Mouse (Mus musculus): ENCODE results near the gene Gid8. TPM values are rescaled to one million over a fixed set of nuclear protein-coding genes. Genes with fewer than 3 reads are reported as not detected.

The Gid8 gene
- polyA plus RNA-seq, 1 experiment from 2014 or later = 56.3 TPM

DNA sequence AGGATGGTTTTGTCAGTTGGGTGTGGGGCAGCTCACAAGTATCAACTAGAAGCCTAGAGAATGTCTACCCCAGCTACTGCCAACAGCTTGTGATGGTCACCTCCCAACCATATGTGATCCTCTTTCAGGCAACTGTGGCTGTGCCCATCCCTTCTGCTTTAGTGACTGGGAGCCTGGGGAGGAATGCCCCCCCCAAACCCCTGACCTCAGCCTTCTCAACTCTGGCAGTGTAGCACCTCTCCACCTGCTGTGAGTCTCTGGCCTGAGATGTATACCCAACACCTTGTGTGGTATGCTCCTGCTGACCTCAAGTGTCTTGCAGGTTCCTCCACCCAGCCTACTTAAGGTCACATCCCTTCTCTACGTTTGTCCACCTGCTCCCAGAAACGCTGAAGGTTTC is 13.9 kb downstream of the Gid8 start:
- 72% methylated on average over 2 of the region's 2 CpGs for WGBS
- H3K4me2 ChIP-seq (ENCODE audit: low read length) = no peak overlapping the region
- H3K27me3 ChIP-seq (replicated peaks; ENCODE audit: control insufficient read depth, insufficient read depth, low read length) = no peaks in the 10 kb centered on the region
- H3K9me3 ChIP-seq (replicated peaks; ENCODE audit: control insufficient read depth, low read length) = no peaks in the 10 kb centered on the region
- H3K4me3 ChIP-seq (ENCODE audit: low read depth, low read length) = no peak overlapping the region
- H3K36me3 ChIP-seq (ENCODE audit: control insufficient read depth, insufficient read depth, low read length) = peaks cover 55% of the 10 kb centered on the region
- DNase-seq (ENCODE audit: low spot score) (no peak), ATAC-seq (no peak)
- no peak overlapping the region for H3K9ac ChIP-seq (ENCODE audit: low read length)
- no peak overlapping the region for H3K27ac ChIP-seq (ENCODE audit: low read depth, low read length)
- H3K4me1 ChIP-seq (ENCODE audit: control insufficient read depth, insufficient read depth, low read length) = no peaks in the 10 kb centered on the region

DNA sequence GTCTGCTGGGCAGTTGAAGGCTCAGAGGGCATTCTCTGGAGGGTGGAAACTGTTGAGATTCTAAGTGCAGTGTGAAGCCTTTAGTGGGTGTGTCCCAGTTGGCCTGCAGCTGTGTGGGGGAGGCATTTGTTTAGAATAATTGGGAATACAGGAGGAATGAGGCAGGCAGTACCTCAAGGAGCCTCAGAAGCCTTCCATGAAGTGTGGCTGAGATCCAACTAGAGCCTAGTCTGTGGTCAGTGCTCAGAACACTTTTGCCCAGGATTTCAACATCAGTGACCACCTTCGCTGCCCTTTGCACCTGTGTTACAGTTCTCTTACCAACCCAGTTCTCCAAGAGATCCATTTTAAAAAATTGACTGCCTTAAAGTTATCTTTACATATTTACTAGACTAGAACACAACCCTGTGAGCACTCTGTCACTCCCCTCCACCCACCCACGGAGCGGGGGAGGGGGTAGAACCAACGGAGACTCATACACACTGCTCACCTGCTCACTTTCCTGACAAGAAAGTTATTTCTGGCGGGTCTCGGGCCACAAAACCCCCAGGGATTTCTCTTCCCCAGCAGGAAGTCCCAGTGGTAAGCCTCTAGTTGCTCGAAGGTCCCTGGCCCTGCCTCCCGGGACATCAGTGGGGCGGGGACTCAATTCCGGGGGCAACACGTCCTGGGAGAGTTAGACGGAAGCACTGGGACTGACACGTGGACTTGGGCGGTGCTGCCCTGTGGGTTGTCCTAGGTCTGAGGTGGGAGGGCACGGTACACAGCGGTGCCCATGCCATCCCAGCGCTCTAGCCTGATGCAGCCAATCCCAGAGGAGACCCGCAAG is 14.9 kb downstream of the Gid8 start, which contains the start of gene Slc17a9:
TSS of gene Slc17a9 (plus strand) at position 679 of the 829 bp plus-strand sequence.
- Histone ChIP-seq H3K27me3 (replicated peaks; ENCODE audit: control insufficient read depth, insufficient read depth, low read length) (no peaks in the 10 kb centered on the region), H3K27ac (ENCODE audit: low read depth, low read length) (no peak within 1 kb of the TSS), H3K36me3 (ENCODE audit: control insufficient read depth, insufficient read depth, low read length) (peaks cover 45% of the 10 kb centered on the region), H3K9ac (ENCODE audit: low read length) (no peak within 1 kb of the TSS), H3K4me1 (ENCODE audit: control insufficient read depth, insufficient read depth, low read length) (no peaks in the 10 kb centered on the region), H3K4me3 (ENCODE audit: low read depth, low read length) (no peak within 1 kb of the TSS), H3K4me2 (ENCODE audit: low read length) (no peak within 1 kb of the TSS), H3K9me3 (replicated peaks; ENCODE audit: control insufficient read depth, low read length) (no peaks in the 10 kb centered on the region)
- no peak for DNase-seq (ENCODE audit: low spot score)
- ATAC-seq = no peak; the same call in 1 of the 2 replicates
- 6% methylated on average over 18 of the region's 18 CpGs for WGBS

DNA sequence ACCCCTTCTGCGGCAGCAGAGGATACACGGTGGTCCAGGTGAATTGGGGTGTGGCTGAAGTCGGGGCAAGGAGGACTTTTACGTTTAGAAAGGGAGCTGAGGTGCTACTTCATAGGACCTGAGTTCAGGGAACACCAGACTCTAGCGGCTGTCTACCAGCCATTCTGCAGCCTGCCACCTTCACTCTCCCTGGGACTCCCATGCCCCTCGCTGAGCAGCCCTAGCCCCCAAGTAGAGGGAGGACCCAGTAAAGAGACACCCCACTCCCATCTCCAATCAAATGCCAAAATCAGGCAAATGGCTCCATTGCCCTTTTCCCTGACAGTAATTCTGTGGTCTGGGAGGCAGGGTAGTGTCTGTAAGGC is 15.5 kb downstream of the Gid8 start:
- Histone ChIP-seq H3K27me3 (replicated peaks; ENCODE audit: control insufficient read depth, insufficient read depth, low read length) (no peaks in the 10 kb centered on the region), H3K36me3 (ENCODE audit: control insufficient read depth, insufficient read depth, low read length) (peaks cover 39% of the 10 kb centered on the region), H3K9ac (ENCODE audit: low read length) (no peak overlapping the region), H3K4me2 (ENCODE audit: low read length) (no peak overlapping the region), H3K4me1 (ENCODE audit: control insufficient read depth, insufficient read depth, low read length) (no peaks in the 10 kb centered on the region), H3K27ac (ENCODE audit: low read depth, low read length) (no peak overlapping the region), H3K9me3 (replicated peaks; ENCODE audit: control insufficient read depth, low read length) (no peaks in the 10 kb centered on the region), H3K4me3 (ENCODE audit: low read depth, low read length) (no peak overlapping the region)
- ATAC-seq (no peak), DNase-seq (ENCODE audit: low spot score) (no peak)
- 9% methylated on average over 6 of the region's 6 CpGs for WGBS

DNA sequence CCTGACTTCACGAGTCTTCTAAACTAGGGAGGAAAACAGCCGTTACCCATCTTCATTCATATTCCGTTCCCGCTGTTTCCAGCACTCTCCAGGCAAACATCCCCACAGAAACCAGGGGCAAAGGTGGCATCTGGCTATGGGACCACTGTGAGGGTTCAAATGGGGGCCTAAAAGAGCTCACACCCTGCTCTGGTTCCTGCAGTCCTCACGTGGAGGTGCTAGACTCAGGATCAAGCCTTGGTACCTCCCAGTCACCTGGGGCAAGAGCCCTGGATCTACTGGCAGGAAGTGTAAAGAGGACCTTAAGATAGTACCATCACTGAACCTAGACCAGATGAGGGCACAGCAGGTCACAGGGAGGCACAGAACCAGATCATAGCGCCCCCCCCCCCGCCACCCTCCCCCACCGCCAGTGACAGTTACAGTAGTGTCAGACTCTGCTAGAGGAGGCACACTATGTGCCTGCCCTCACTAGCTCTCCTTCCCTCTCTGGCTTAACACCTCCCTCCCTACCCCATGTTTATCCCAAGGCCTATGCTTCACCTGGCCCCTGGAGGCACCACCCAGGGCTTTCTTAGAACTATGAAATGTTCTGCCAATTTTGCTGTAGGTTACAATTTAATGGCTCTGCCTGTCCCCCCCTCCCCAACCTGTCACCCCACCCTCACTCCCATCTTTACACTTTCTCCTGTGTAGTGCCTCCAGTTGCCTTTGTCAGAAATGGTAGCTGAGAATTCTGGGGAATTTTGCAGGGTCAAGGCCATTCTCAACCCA is 16.1 kb downstream of the Gid8 start:
- Histone ChIP-seq H3K27ac (ENCODE audit: low read depth, low read length) (no peak overlapping the region), H3K9me3 (replicated peaks; ENCODE audit: control insufficient read depth, low read length) (no peaks in the 10 kb centered on the region), H3K27me3 (replicated peaks; ENCODE audit: control insufficient read depth, insufficient read depth, low read length) (no peaks in the 10 kb centered on the region), H3K9ac (ENCODE audit: low read length) (no peak overlapping the region), H3K4me2 (ENCODE audit: low read length) (no peak overlapping the region), H3K36me3 (ENCODE audit: control insufficient read depth, insufficient read depth, low read length) (peaks cover 33% of the 10 kb centered on the region), H3K4me1 (ENCODE audit: control insufficient read depth, insufficient read depth, low read length) (no peaks in the 10 kb centered on the region), H3K4me3 (ENCODE audit: low read depth, low read length) (no peak overlapping the region)
- DNase-seq (ENCODE audit: low spot score) (no peak), ATAC-seq (no peak)
- WGBS = 47% methylated on average over 8 of the region's 8 CpGs

DNA sequence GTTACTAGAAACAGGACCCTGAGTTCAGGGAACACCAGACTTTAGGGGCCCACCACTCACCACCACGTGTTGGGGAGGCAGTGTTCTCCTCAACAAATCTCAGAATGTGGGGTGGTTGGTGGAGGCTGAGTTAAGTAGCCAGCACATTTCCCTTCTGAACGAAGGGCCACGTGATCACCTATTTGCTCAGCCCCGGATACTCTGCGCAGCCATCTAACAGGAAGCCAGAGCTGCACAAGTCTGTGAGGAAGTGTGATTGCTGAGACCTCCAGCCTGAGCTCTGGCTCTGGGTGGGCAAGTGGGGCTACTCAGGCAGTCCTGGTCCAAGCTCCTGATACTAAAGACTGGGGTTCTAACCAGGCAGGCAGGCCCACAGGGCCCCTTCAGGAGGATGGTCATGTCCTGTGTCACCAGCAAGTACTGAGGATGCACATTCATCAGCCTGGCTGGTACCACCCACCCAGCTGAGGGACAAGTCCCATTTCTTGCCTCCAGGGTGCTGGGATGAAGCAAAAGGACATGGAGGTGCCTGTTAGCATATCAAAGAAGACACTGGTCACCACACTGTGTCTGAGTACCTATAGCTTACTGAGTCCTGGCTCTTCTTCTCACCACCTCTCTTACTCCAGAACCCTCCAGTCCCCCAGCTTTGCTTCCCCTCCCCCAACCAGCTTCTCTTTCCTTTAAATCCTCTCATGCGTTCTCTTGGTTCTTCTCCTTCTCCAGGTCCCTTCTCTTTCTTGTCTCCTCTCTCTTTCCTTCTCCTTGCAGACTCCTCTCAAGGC is 16.9 kb downstream of the Gid8 start:
- WGBS = 76% methylated on average over 6 of the region's 6 CpGs
- no peak for DNase-seq (ENCODE audit: low spot score)
- no peak overlapping the region for H3K27ac ChIP-seq (ENCODE audit: low read depth, low read length)
- ATAC-seq = no peak
- H3K4me2 ChIP-seq (ENCODE audit: low read length) = no peak overlapping the region
- H3K27me3 ChIP-seq (replicated peaks; ENCODE audit: control insufficient read depth, insufficient read depth, low read length) = no peaks in the 10 kb centered on the region
- no peaks in the 10 kb centered on the region for H3K4me1 ChIP-seq (ENCODE audit: control insufficient read depth, insufficient read depth, low read length)
- peaks cover 25% of the 10 kb centered on the region for H3K36me3 ChIP-seq (ENCODE audit: control insufficient read depth, insufficient read depth, low read length)
- H3K4me3 ChIP-seq (ENCODE audit: low read depth, low read length) = no peak overlapping the region
- H3K9me3 ChIP-seq (replicated peaks; ENCODE audit: control insufficient read depth, low read length) = no peaks in the 10 kb centered on the region
- no peak overlapping the region for H3K9ac ChIP-seq (ENCODE audit: low read length)

DNA sequence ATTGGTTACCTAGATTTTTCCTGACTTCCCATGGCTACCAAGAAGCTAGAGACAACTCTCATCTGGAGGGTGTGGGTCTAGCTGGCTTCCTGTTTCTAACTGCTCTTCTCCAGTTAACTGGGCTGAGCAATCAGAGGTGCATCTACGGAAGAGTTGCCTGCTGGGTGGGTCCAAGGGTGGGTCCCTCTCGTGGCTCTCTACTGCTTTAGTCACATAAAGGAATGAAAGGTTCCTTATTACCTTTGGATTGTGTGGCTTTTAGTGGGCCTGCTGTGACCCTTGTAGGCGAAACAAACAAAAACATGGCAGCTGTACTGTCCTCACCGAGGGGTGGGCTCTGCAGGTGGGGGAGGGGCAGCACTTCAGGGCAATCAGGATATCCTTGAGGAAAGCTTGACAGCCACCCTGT is 17.7 kb downstream of the Gid8 start:
- ATAC-seq (no peak), DNase-seq (ENCODE audit: low spot score) (no peak)
- WGBS = 59% methylated on average over 4 of the region's 4 CpGs
- H3K9me3 ChIP-seq (replicated peaks; ENCODE audit: control insufficient read depth, low read length) = no peaks in the 10 kb centered on the region
- no peak overlapping the region for H3K27ac ChIP-seq (ENCODE audit: low read depth, low read length)
- H3K4me3 ChIP-seq (ENCODE audit: low read depth, low read length) = no peak overlapping the region
- H3K4me2 ChIP-seq (ENCODE audit: low read length) = no peak overlapping the region
- H3K4me1 ChIP-seq (ENCODE audit: control insufficient read depth, insufficient read depth, low read length) = no peaks in the 10 kb centered on the region
- H3K27me3 ChIP-seq (replicated peaks; ENCODE audit: control insufficient read depth, insufficient read depth, low read length) = no peaks in the 10 kb centered on the region
- H3K36me3 ChIP-seq (ENCODE audit: control insufficient read depth, insufficient read depth, low read length) = peaks cover 17% of the 10 kb centered on the region
- no peak overlapping the region for H3K9ac ChIP-seq (ENCODE audit: low read length)

DNA sequence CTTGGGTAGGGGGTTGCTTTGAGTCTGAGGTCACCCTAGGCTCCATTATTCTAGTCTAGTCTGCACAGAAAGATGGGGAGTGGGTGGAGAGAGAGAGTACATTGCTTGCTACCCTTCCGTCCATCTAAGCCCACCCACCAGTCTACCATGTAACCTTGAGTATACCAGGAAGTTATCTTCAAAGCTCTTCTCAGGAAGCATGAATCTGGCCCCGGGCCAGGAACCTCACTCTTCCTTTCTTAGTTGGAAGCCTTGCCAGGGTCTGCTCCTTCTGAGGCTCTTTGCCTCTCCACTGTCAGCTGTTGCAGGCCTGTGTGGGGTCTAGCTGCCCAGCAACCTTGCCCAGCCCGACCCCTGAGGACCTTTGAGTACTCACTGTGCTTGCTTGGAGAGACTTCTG is 21.1 kb downstream of the Gid8 start:
- H3K4me3 ChIP-seq (ENCODE audit: low read depth, low read length) = no peak overlapping the region
- no peaks in the 10 kb centered on the region for H3K4me1 ChIP-seq (ENCODE audit: control insufficient read depth, insufficient read depth, low read length)
- no peak overlapping the region for H3K9ac ChIP-seq (ENCODE audit: low read length)
- no peak overlapping the region for H3K4me2 ChIP-seq (ENCODE audit: low read length)
- no peaks in the 10 kb centered on the region for H3K27me3 ChIP-seq (replicated peaks; ENCODE audit: control insufficient read depth, insufficient read depth, low read length)
- H3K36me3 ChIP-seq (ENCODE audit: control insufficient read depth, insufficient read depth, low read length) = no peaks in the 10 kb centered on the region
- no peaks in the 10 kb centered on the region for H3K9me3 ChIP-seq (replicated peaks; ENCODE audit: control insufficient read depth, low read length)
- ATAC-seq (no peak), DNase-seq (ENCODE audit: low spot score) (no peak)
- H3K27ac ChIP-seq (ENCODE audit: low read depth, low read length) = no peak overlapping the region
- WGBS = 69% methylated on average over 3 of the region's 3 CpGs

DNA sequence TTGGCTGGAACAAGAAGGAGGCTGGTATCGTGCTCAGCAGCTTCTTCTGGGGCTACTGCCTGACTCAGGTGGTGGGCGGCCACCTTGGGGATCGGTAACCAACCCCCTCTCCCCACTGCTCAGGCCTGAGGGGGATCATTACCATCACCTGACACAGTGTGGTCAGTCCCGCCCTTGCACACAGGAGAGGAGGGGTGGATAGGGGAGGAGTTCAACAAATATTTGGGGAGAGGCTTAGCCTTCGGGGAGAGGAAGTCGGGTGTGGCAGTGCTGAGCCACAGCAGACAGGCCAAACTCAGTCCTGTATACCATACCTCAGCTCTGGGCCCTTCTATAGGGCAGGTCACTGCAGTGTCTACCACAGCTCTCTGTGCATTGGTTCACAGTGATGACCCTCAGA is 22.1 kb downstream of the Gid8 start:
- 71% methylated on average over 6 of the region's 6 CpGs for WGBS
- Histone ChIP-seq H3K4me2 (ENCODE audit: low read length) (no peak overlapping the region), H3K27ac (ENCODE audit: low read depth, low read length) (no peak overlapping the region), H3K4me3 (ENCODE audit: low read depth, low read length) (no peak overlapping the region), H3K27me3 (replicated peaks; ENCODE audit: control insufficient read depth, insufficient read depth, low read length) (no peaks in the 10 kb centered on the region), H3K36me3 (ENCODE audit: control insufficient read depth, insufficient read depth, low read length) (no peaks in the 10 kb centered on the region), H3K4me1 (ENCODE audit: control insufficient read depth, insufficient read depth, low read length) (no peaks in the 10 kb centered on the region), H3K9me3 (replicated peaks; ENCODE audit: control insufficient read depth, low read length) (no peaks in the 10 kb centered on the region), H3K9ac (ENCODE audit: low read length) (no peak overlapping the region)
- DNase-seq (ENCODE audit: low spot score) (no peak), ATAC-seq (no peak)
